In the genomic region with DNA sequence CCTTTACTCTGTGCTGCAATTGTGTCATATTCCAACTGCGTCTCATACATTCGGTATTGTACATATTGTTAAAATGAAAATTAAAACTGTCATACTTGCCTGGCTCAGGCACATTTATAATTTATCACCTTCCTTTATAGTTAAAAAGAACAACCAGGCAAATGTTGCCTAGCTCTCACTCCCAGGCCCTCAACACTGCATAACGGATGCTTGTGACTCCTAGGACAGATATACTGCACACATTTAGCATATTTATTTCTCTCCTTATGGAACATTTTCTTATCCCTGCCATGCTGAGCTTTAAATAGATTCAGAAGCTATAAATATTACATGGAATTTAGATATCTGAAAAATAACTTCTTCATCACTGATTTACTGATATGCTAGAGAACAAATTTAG, we compare ENCODE assay signal across 14 mouse cellular contexts.
"Had no signal": no experiment of that assay in that cellular context is flagged by ENCODE, and none has a peak within 500 bp of the region (broad histone marks: within the 10 kb centered on the region; RNA-seq: fewer than 3 reads in every experiment).

No protein-coding gene starts in this region.

- H3K4me1 ChIP-seq: liver, embryonic 13.5 days; neural tube, embryonic 12.5 days had no signal

- H3K9ac ChIP-seq: kidney, embryonic 15.5 days; liver, embryonic 13.5 days; neural tube, embryonic 12.5 days had no signal

- H3K9me3 ChIP-seq: kidney, embryonic 15.5 days; liver, embryonic 13.5 days; neural tube, embryonic 12.5 days had no signal

- H3K4me3 ChIP-seq: kidney, embryonic 15.5 days; left cerebral cortex, adult 2 months; liver, embryonic 13.5 days; neural tube, embryonic 12.5 days had no signal

- DNase-seq: kidney, adult 11 months; kidney, adult 8-10 months; kidney, postnatal 10 days; kidney, postnatal 36 days; layer of hippocampus, postnatal 36 days; liver, embryonic 13.5 days; lung, adult 2 months; lung, postnatal 14 days; lung, postnatal 4 days; thymus, adult 18-20 months; thymus, postnatal 4 days had no signal

- H3K27ac ChIP-seq: kidney, embryonic 15.5 days; left cerebral cortex, adult 2 months; liver, embryonic 13.5 days; neural tube, embryonic 12.5 days had no signal

- H3K4me2 ChIP-seq: kidney, embryonic 15.5 days; liver, embryonic 13.5 days; neural tube, embryonic 12.5 days had no signal

- H3K27me3 ChIP-seq: kidney, embryonic 15.5 days; liver, embryonic 13.5 days; neural tube, embryonic 12.5 days had no signal

- H3K36me3 ChIP-seq: kidney, embryonic 15.5 days; liver, embryonic 13.5 days; neural tube, embryonic 12.5 days had no signal
